Mouse (Mus musculus) adrenal gland, adult 18-20 months (tissue): Measurements from ENCODE around the gene Rhebl1. TPM values are rescaled to one million over a fixed set of nuclear protein-coding genes. Genes with fewer than 3 reads are reported as not detected.

Experiments
- DNase-seq, 2 experiments: peaks; one replicate each; pipeline ENCODE4 v3.0.0; 2021 to 2022; ENCODE audit warnings: low spot score in 2 of 2
- total RNA-seq, 2 experiments: library from RNA; stranded (reverse); gene quantifications; 1 replicate in 1 of 2; 2 replicates in 1 of 2; pipeline ENCODE4 v1.2.3; 2021

Gene Rhebl1
- total RNA-seq, 2 experiments from 2014 or later, result 1.2 to 2.5 TPM

- no peak for DNase-seq
These were observed 43.0 kb downstream of the Rhebl1 start for GRCm38 (mm10) chr15:98851229-98851818.

- no peak for DNase-seq
These were observed 43.7 kb downstream of the Rhebl1 start for GRCm38 (mm10) chr15:98850668-98851067.

- DNase-seq, result no peak
These were observed 44.3 kb downstream of the Rhebl1 start for GRCm38 (mm10) chr15:98849956-98850600.

GRCm38 (mm10) chr15:98849165-98849564, 45.2 kb downstream of the Rhebl1 start:
- no peak for DNase-seq

- DNase-seq, result no peak
These were observed 48.2 kb downstream of the Rhebl1 start for GRCm38 (mm10) chr15:98846140-98846539.

- no peak for DNase-seq
These were observed 49.2 kb downstream of the Rhebl1 start for GRCm38 (mm10) chr15:98845149-98845548.

GRCm38 (mm10) chr15:98843595-98844223, 50.6 kb downstream of the Rhebl1 start:
- DNase-seq, result no peak

- peak in 1 of 2 experiments; percentile 21 for DNase-seq
These were observed 54.4 kb downstream of the Rhebl1 start for GRCm38 (mm10) chr15:98839671-98840585.

GRCm38 (mm10) chr15:98839161-98839560, 55.2 kb downstream of the Rhebl1 start:
- no peak for DNase-seq

- DNase-seq, result no peak
These were observed 56.6 kb downstream of the Rhebl1 start for GRCm38 (mm10) chr15:98837743-98838103.

- no peak for DNase-seq
These were observed 57.2 kb downstream of the Rhebl1 start for GRCm38 (mm10) chr15:98837006-98837742.

GRCm38 (mm10) chr15:98835291-98835690, 59.0 kb downstream of the Rhebl1 start:
- no peak for DNase-seq

- peak in 1 of 2 experiments; percentile 21 for DNase-seq
These were observed 60.3 kb downstream of the Rhebl1 start for GRCm38 (mm10) chr15:98834059-98834458.

- DNase-seq, result peak in 1 of 2 experiments; percentile 29
These were observed 61.1 kb downstream of the Rhebl1 start for GRCm38 (mm10) chr15:98833281-98833680.

GRCm38 (mm10) chr15:98832161-98833058, 61.9 kb downstream of the Rhebl1 start:
- peak in 1 of 2 experiments; percentile 21 for DNase-seq

GRCm38 (mm10) chr15:98831684-98832035, 62.7 kb downstream of the Rhebl1 start:
- no peak for DNase-seq

- peak; percentile 95 for DNase-seq
These were observed 63.3 kb downstream of the Rhebl1 start, which contains the start of gene Prkag1 for GRCm38 (mm10) chr15:98830736-98831683. Gene Prkag1 (minus strand): TSS chr15:98831521.
